ENCODE assay signal across 8 mouse cellular contexts in genomic region chr1:133237670-133238069, GRCm38 (mm10).
DNase-seq lines count a peak whose midpoint lies in the region; ATAC-seq and TF ChIP-seq lines count a peak whose summit lies in the region.

No protein-coding gene starts in this region.

- no peak overlapping the region for H3K27ac ChIP-seq in hindbrain, embryonic 11.5 days (ENCODE audit: low read depth, low read length)
- no peak overlapping the region for H3K27ac ChIP-seq in hindbrain, embryonic 14.5 days
- H3K27ac ChIP-seq in cortical plate, adult 2 months (ENCODE audit: insufficient read depth, low read length): peak overlapping the region; percentile 84
- peak overlapping the region; percentile 77 for H3K27ac ChIP-seq in limb, embryonic 10.5 days

- no peak for TF ChIP-seq CTCF in cortical plate, adult 2 months (IDR thresholded peaks at IDR 0.05; ENCODE audit: extremely low read depth, insufficient read depth, low read length)

- no peak overlapping the region for H3K9ac ChIP-seq in hindbrain, embryonic 11.5 days (ENCODE audit: low read depth, low read length)
- H3K9ac ChIP-seq in hindbrain, embryonic 14.5 days: no peak overlapping the region

- TF ChIP-seq POLR2A in cortical plate, adult 2 months (IDR thresholded peaks at IDR 0.05; ENCODE audit: extremely low read depth, insufficient read depth, low read length): no peak

- no peak overlapping the region for H3K4me3 ChIP-seq in hindbrain, embryonic 11.5 days (ENCODE audit: low read depth, low read length)
- no peak overlapping the region for H3K4me3 ChIP-seq in hindbrain, embryonic 14.5 days (replicated peaks; ENCODE audit: low read length)
- H3K4me3 ChIP-seq in cortical plate, adult 2 months (ENCODE audit: insufficient read depth, low read length): no peak overlapping the region
- no peak overlapping the region for H3K4me3 ChIP-seq in limb, embryonic 10.5 days

- no peaks in the 10 kb centered on the region for H3K36me3 ChIP-seq in hindbrain, embryonic 11.5 days (ENCODE audit: control insufficient read depth, insufficient read depth, low read length)
- peaks cover 7% of the 10 kb centered on the region; the same call in 1 of the 2 replicates for H3K36me3 ChIP-seq in hindbrain, embryonic 14.5 days (replicated peaks; ENCODE audit: control insufficient read depth, insufficient read depth)
- H3K36me3 ChIP-seq in limb, embryonic 10.5 days: no peaks in the 10 kb centered on the region

- H3K9me3 ChIP-seq in hindbrain, embryonic 11.5 days (ENCODE audit: control insufficient read depth, low read length): no peaks in the 10 kb centered on the region
- no peaks in the 10 kb centered on the region for H3K9me3 ChIP-seq in hindbrain, embryonic 14.5 days (ENCODE audit: control insufficient read depth, low read length)
- no peaks in the 10 kb centered on the region for H3K9me3 ChIP-seq in limb, embryonic 10.5 days (replicated peaks)

- H3K4me1 ChIP-seq in hindbrain, embryonic 11.5 days (replicated peaks; ENCODE audit: control insufficient read depth, insufficient read depth, low read length): peaks cover 4% of the 10 kb centered on the region
- H3K4me1 ChIP-seq in hindbrain, embryonic 14.5 days (replicated peaks; ENCODE audit: control insufficient read depth, insufficient read depth, low read length): peaks cover 4% of the 10 kb centered on the region
- H3K4me1 ChIP-seq in cortical plate, adult 2 months (ENCODE audit: control insufficient read depth, insufficient read depth, low read length): peaks cover 23% of the 10 kb centered on the region
- peaks cover 46% of the 10 kb centered on the region for H3K4me1 ChIP-seq in limb, embryonic 10.5 days

- intact Hi-C loops in heart, postnatal 36 days (cut with DNase I): no loop called here

- ATAC-seq in hindbrain, embryonic 11.5 days (ENCODE audit: low FRiP score): no peak
- ATAC-seq in hindbrain, embryonic 14.5 days (ENCODE audit: low FRiP score): no peak

- DNase-seq in hindbrain, embryonic 11.5 days (ENCODE audit: low spot score): peak; percentile 48
- DNase-seq in hindbrain, embryonic 14.5 days (ENCODE audit: low spot score): no peak
- peak; percentile 59 to 68 for DNase-seq in heart, postnatal 36 days
- DNase-seq in limb, embryonic 10.5 days (ENCODE audit: low spot score): peak; percentile 78
- peak; percentile 75 for DNase-seq in naive thymus-derived CD4-positive, alpha-beta T cell, adult 2 months (ENCODE audit: low read depth)
- DNase-seq in thymus, postnatal 4 days: peak; percentile 80
- DNase-seq in cerebellum, adult 8-10 months: no peak

- no peak overlapping the region for H3K4me2 ChIP-seq in hindbrain, embryonic 11.5 days (replicated peaks; ENCODE audit: low read depth, low read length)
- no peak overlapping the region for H3K4me2 ChIP-seq in hindbrain, embryonic 14.5 days (replicated peaks)

- 32% methylated on average over 11 of the region's 11 CpGs for WGBS in hindbrain, embryonic 11.5 days
- 54% methylated on average over 11 of the region's 11 CpGs for WGBS in hindbrain, embryonic 14.5 days
- 7% methylated on average over 11 of the region's 11 CpGs for WGBS in limb, embryonic 10.5 days

- H3K27me3 ChIP-seq in hindbrain, embryonic 11.5 days (ENCODE audit: control insufficient read depth, insufficient read depth, low read length): no peaks in the 10 kb centered on the region
- no peaks in the 10 kb centered on the region for H3K27me3 ChIP-seq in hindbrain, embryonic 14.5 days (ENCODE audit: control insufficient read depth, insufficient read depth, low read length)
- peaks cover 53% of the 10 kb centered on the region for H3K27me3 ChIP-seq in limb, embryonic 10.5 days (ENCODE audit: low read depth, poor library complexity, severe bottlenecking)

Comparison
In these comparisons a context has a peak if more than half of its experiments do, and no peak if none do; other contexts are left out.
1. DNase-seq: peak in hindbrain, embryonic 11.5 days (single experiment), heart, postnatal 36 days (2 of 2), limb, embryonic 10.5 days (single experiment), naive thymus-derived CD4-positive, alpha-beta T cell, adult 2 months (single experiment) and thymus, postnatal 4 days (single experiment); none in hindbrain, embryonic 14.5 days (single experiment) and cerebellum, adult 8-10 months (single experiment).
2. H3K27ac ChIP-seq: peak in cortical plate, adult 2 months (single experiment) and limb, embryonic 10.5 days (single experiment); none in hindbrain, embryonic 11.5 days (single experiment) and hindbrain, embryonic 14.5 days (single experiment).